Mouse (Mus musculus) T-helper 1 cell (primary cell): ENCODE results near the gene Setd3.
"Not testable (repeated sequence)": the region's sequence is repeated elsewhere in the genome, so short reads cannot be mapped to it uniquely, and the experiment has no call there.

Source experiments
- in situ Hi-C: fragments of 300-600 bp; cut with MboI, MseI; formaldehyde crosslinking; loops from one replicate; pipeline ENCODE4 v1.15.1; 2025; ENCODE audit warnings: high pct_unique_total_duplicates

The Setd3 gene

GRCm38 (mm10) chr12:108145198-108145597 is 33.9 kb downstream of the Setd3 start:
- in situ Hi-C loops = no loop called here

GRCm38 (mm10) chr12:108143624-108144498 is 35.3 kb downstream of the Setd3 start:
- in situ Hi-C loops = no loop called here

- in situ Hi-C loops = no loop called here
These were observed 43.4 kb downstream of the Setd3 start for GRCm38 (mm10) chr12:108135610-108136208.

GRCm38 (mm10) chr12:108133181-108133580 is 45.9 kb downstream of the Setd3 start:
- in situ Hi-C loops = no loop called here

GRCm38 (mm10) chr12:108132450-108133070 is 46.6 kb downstream of the Setd3 start:
- in situ Hi-C loops = no loop called here

- in situ Hi-C loops = no loop called here
These were observed 57.8 kb downstream of the Setd3 start for GRCm38 (mm10) chr12:108121288-108121687.

GRCm38 (mm10) chr12:108120434-108120833 is 58.7 kb downstream of the Setd3 start:
- in situ Hi-C loops = no loop called here

- in situ Hi-C loops = loop anchor here (10.0 kb wide), 1 partner anchor 75 kb away; no protein-coding TSS in a partner anchor
These were observed 59.2 kb downstream of the Setd3 start for GRCm38 (mm10) chr12:108119930-108120329.

- in situ Hi-C loops = loop anchor here (10.0 kb wide), 1 partner anchor 74 kb away; no protein-coding TSS in a partner anchor
These were observed 60.1 kb downstream of the Setd3 start for GRCm38 (mm10) chr12:108118902-108119531.

- in situ Hi-C loops = loop anchor here (10.0 kb wide), 1 partner anchor 74 kb away; no protein-coding TSS in a partner anchor
These were observed 60.6 kb downstream of the Setd3 start for GRCm38 (mm10) chr12:108118503-108118901.

- in situ Hi-C loops = loop anchor here (10.0 kb wide), 1 partner anchor 66 kb away; no protein-coding TSS in a partner anchor
These were observed 67.9 kb downstream of the Setd3 start for GRCm38 (mm10) chr12:108111191-108111590.

GRCm38 (mm10) chr12:108110674-108111073 is 68.4 kb downstream of the Setd3 start:
- in situ Hi-C loops = loop anchor here (10.0 kb wide), 1 partner anchor 66 kb away; no protein-coding TSS in a partner anchor

- in situ Hi-C loops = loop anchor here (10.0 kb wide), 1 partner anchor 65 kb away; no protein-coding TSS in a partner anchor
These were observed 69.4 kb downstream of the Setd3 start for GRCm38 (mm10) chr12:108109732-108110131.

GRCm38 (mm10) chr12:108108591-108108990 is 70.5 kb downstream of the Setd3 start:
- in situ Hi-C loops = not testable (repeated sequence)

GRCm38 (mm10) chr12:108103292-108103691 is 75.8 kb downstream of the Setd3 start:
- in situ Hi-C loops = no loop called here

GRCm38 (mm10) chr12:108102119-108102518 is 77.0 kb downstream of the Setd3 start:
- in situ Hi-C loops = no loop called here

- in situ Hi-C loops = no loop called here
These were observed 78.9 kb downstream of the Setd3 start for GRCm38 (mm10) chr12:108100181-108100580.

- in situ Hi-C loops = loop anchor here (5.0 kb wide), 1 partner anchor 41 kb away; no protein-coding TSS in a partner anchor
These were observed 80.7 kb downstream of the Setd3 start for GRCm38 (mm10) chr12:108098201-108098980.

GRCm38 (mm10) chr12:108097643-108098042 is 81.5 kb downstream of the Setd3 start:
- in situ Hi-C loops = loop anchor here (5.0 kb wide), 1 partner anchor 40 kb away; no protein-coding TSS in a partner anchor

GRCm38 (mm10) chr12:108088253-108088652 is 90.9 kb downstream of the Setd3 start:
- in situ Hi-C loops = no loop called here

- in situ Hi-C loops = no loop called here
These were observed 91.6 kb downstream of the Setd3 start for GRCm38 (mm10) chr12:108087489-108087888.
